Mouse (Mus musculus): ENCODE results near the gene Trim47. TPM values are rescaled to one million over a fixed set of nuclear protein-coding genes. Genes with fewer than 3 reads are reported as not detected.
A peak's percentile ranks its signal among the peaks of the same experiment; 100 is the strongest.

The Trim47 gene
- polyA plus RNA-seq, 1 experiment from 2014 or later: 25.1 TPM

DNA sequence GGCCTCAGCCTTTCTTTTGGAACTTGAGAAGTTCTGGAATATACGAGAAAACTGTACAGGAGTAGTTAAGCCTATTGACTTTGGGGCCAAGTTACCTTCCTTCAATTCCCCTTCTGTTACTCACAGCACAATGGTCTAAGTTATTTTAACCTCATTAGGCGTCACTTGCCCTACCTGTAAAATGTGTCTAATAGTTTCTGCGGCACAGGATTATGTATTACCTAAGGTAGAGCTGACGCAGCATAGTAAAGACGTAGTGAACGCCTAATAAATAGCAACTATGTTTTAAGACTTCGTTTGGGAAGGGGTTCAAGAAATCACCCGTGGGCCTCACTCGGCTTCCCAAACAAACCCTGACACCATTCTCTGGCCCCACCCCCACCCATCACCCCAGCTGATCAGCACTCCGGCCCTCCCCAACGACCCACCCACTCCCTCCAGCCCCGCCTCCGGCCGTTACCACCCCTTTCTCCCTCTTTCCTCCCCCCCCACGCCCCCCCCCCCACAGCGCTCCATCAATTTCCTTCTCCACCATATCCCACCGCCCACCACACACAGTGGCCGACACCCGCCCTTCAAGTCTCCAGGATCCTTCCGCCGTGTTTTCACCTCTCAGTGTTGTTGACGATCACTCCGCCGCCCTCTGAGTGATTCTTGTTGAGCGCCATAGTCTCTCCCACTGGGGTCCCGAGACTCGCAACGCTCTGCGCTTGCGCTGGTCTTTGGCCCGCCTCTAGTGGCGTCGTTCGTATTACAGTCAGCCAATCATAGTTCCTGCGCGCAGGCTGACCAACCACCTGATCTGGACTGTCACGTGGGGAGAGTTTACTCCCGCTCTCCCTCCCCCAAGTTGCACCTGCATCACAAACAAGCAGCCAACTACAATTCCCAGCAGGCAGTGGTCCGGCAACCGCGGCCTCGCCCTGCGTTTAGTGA is 40.5 kb downstream of the Trim47 start, which contains the start of gene Wbp2:
Gene Wbp2 (minus strand): TSS at position 738 of the 936 bp plus-strand sequence.
- H3K27ac ChIP-seq (replicated peaks): peak within 1 kb of the TSS; percentile 86
- peak within 1 kb of the TSS; percentile 54 for H3K4me3 ChIP-seq (replicated peaks)
- ATAC-seq (ENCODE audit: insufficient number of reproducible peaks, low FRiP score, low TSS enrichment, low read depth): peak; percentile 98
- H3K27me3 ChIP-seq: no peaks in the 10 kb centered on the region
- H3K9ac ChIP-seq: peak within 1 kb of the TSS; percentile 42
- peak within 1 kb of the TSS; percentile 64 for H3K4me2 ChIP-seq (replicated peaks)
- no peaks in the 10 kb centered on the region for H3K9me3 ChIP-seq (replicated peaks)
- 4% methylated on average over 39 of the region's 43 CpGs for WGBS
- H3K4me1 ChIP-seq: peaks cover 25% of the 10 kb centered on the region
- peaks cover 23% of the 10 kb centered on the region for H3K36me3 ChIP-seq

DNA sequence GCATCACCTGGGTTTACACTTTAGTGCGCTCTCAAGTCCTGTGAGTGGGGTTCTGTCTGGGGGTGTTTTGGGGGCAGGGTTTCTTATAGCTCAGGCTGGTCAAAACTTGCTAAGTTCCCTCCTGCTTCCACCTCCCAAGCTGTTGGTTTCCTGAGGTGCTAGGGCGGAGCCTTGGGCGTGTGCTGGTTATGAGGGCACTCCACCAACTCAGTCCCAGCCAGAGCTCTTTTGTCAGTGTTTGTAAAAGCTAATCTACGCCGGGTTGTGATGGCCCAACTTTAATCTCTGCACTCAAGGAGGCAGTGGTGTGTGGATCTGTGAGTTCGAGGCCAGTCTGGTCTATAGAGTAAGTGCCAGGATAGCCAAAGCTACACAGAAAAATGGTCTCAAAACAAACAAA is 42.8 kb downstream of the Trim47 start:
- 81% methylated on average over 6 of the region's 6 CpGs for WGBS
- Histone ChIP-seq H3K9me3 (replicated peaks) (no peaks in the 10 kb centered on the region), H3K27ac (replicated peaks) (no peak overlapping the region), H3K9ac (no peak overlapping the region), H3K4me2 (replicated peaks) (no peak overlapping the region), H3K27me3 (no peaks in the 10 kb centered on the region), H3K4me1 (peaks cover 32% of the 10 kb centered on the region), H3K36me3 (peaks cover 47% of the 10 kb centered on the region), H3K4me3 (replicated peaks) (no peak overlapping the region)
- ATAC-seq (ENCODE audit: insufficient number of reproducible peaks, low FRiP score, low TSS enrichment, low read depth): no peak

DNA sequence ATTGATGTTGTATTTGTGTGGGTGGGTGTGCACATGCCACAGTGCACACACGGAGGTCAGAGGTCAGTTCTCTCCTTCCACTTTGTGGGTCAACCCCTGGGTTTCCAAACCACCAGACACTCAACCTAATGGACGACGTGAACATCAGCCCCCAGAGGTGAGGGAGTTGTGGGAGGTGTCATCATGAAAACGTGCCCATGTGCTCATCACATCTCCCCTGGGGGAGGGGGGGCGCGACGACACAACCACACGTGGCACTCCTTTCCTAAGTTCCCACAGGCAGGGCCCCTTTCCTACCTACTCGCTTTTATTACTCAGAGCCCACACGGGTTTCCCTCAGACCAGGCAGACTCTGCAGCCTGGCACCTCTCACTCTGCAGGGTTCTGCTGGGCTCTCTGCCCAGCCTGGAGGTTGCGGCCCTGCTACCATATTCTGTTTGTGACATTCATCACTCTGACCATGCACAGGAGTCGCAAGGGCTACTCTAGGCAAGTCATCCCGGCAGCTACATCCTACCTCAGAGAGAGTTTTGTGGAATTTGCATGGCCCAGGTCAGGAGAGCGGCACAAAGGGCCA is 43.8 kb downstream of the Trim47 start:
- peaks cover 49% of the 10 kb centered on the region for H3K36me3 ChIP-seq

DNA sequence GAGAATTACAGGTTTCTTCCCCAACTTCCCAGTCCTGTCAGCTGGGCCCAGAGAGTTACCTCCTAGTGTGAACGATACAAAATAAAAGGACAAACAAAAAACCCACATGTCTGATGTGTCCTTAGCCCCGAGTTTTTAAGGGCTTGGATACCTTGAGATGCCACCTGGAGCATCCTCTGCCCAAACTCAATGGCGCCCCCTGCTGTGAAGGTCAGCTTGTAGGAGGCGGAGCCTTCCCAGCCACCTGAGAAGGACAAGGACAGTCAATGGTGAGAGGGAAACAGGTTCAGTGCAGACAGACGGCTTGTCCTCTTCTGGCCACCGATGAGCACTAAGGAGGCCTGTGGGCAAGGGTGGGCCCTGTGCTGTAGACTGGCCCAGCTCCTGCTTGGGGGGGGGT is 45.9 kb downstream of the Trim47 start:
- peaks cover 49% of the 10 kb centered on the region for H3K36me3 ChIP-seq
- WGBS: 68% methylated on average over 6 of the region's 6 CpGs

More for the DNA sequence above, 43.8 kb downstream of the Trim47 start:
- H3K4me3 ChIP-seq (replicated peaks): no peak overlapping the region
- H3K27ac ChIP-seq (replicated peaks): no peak overlapping the region
- ATAC-seq (ENCODE audit: insufficient number of reproducible peaks, low FRiP score, low TSS enrichment, low read depth): no peak
- H3K9me3 ChIP-seq (replicated peaks): no peaks in the 10 kb centered on the region
- H3K4me2 ChIP-seq (replicated peaks): no peak overlapping the region
- no peak overlapping the region for H3K9ac ChIP-seq
- 92% methylated on average over 14 of the region's 14 CpGs for WGBS
- no peaks in the 10 kb centered on the region for H3K27me3 ChIP-seq
- peaks cover 40% of the 10 kb centered on the region for H3K4me1 ChIP-seq

DNA sequence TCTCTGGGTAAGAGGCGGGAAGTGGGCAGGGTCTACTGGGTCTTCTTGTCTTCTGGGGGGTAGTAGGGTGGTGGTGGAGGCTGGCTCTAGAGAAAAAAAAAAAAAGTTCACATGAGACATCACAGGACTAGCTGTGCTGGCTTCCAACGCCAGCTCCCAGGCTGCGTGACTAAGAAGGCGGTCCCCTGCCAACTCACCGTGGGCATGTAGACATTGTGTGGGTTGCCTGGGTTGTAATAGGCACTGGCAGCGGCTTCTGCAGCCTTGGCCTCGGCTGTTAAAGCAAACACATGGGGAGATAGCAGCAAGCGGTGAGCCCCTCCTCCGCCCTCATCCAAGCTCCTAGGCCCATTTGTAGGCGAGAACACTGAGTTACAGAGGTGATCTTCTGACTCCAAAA is 47.5 kb downstream of the Trim47 start:
- no peak overlapping the region for H3K4me2 ChIP-seq (replicated peaks)
- no peak overlapping the region for H3K27ac ChIP-seq (replicated peaks)
- 76% methylated on average over 10 of the region's 10 CpGs for WGBS
- no peak overlapping the region for H3K4me3 ChIP-seq (replicated peaks)
- no peaks in the 10 kb centered on the region for H3K9me3 ChIP-seq (replicated peaks)
- peaks cover 49% of the 10 kb centered on the region for H3K36me3 ChIP-seq
- H3K4me1 ChIP-seq: peaks cover 38% of the 10 kb centered on the region
- H3K27me3 ChIP-seq: no peaks in the 10 kb centered on the region
- no peak for ATAC-seq (ENCODE audit: insufficient number of reproducible peaks, low FRiP score, low TSS enrichment, low read depth)
- H3K9ac ChIP-seq: no peak overlapping the region

More for the DNA sequence above, 45.9 kb downstream of the Trim47 start:
- no peaks in the 10 kb centered on the region for H3K9me3 ChIP-seq (replicated peaks)
- H3K4me1 ChIP-seq: peaks cover 43% of the 10 kb centered on the region
- no peak overlapping the region for H3K27ac ChIP-seq (replicated peaks)
- no peak overlapping the region for H3K4me2 ChIP-seq (replicated peaks)
- no peak overlapping the region for H3K9ac ChIP-seq
- no peak for ATAC-seq (ENCODE audit: insufficient number of reproducible peaks, low FRiP score, low TSS enrichment, low read depth)
- no peaks in the 10 kb centered on the region for H3K27me3 ChIP-seq
- H3K4me3 ChIP-seq (replicated peaks): no peak overlapping the region

DNA sequence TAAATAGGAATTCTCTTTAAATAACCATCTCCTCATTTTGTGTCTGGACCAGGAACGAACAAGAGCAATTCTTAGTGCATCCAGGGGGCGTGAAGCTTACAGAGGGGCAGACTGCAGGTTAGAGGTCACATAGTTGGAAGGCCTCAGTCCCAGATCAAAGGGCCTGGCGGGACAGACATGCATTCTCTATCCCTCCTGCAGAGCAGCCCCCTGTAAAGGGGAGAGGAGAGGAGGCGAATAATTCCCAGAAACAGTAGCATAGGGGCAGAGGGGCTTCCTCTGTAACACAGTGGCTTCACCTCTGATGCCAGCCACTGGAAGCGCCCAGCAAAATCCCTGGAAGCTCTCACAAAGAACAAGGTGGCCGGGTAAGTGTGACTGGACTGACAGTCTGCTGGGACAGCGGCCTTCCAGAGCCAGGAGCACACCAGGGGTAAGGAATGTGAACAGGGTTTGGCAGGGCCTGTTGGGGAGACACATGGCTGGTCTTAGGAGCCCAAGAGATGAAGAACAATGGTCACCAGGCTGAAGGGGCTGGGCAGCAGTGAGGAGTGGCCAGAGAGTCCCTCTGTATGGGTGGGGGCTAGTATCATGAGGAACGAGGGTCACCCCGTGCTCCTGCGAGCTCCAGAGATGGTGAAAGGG is 48.2 kb downstream of the Trim47 start:
- Histone ChIP-seq H3K4me3 (replicated peaks) (no peak overlapping the region), H3K9ac (no peak overlapping the region), H3K4me2 (replicated peaks) (peak overlapping the region; percentile 46; the same call in 1 of the 2 replicates), H3K4me1 (peaks cover 32% of the 10 kb centered on the region), H3K27ac (replicated peaks) (peak overlapping the region; percentile 34; the same call in 1 of the 2 replicates), H3K27me3 (no peaks in the 10 kb centered on the region), H3K36me3 (peaks cover 47% of the 10 kb centered on the region), H3K9me3 (replicated peaks) (no peaks in the 10 kb centered on the region)
- no peak for ATAC-seq (ENCODE audit: insufficient number of reproducible peaks, low FRiP score, low TSS enrichment, low read depth)
- WGBS: 46% methylated on average over 10 of the region's 10 CpGs

DNA sequence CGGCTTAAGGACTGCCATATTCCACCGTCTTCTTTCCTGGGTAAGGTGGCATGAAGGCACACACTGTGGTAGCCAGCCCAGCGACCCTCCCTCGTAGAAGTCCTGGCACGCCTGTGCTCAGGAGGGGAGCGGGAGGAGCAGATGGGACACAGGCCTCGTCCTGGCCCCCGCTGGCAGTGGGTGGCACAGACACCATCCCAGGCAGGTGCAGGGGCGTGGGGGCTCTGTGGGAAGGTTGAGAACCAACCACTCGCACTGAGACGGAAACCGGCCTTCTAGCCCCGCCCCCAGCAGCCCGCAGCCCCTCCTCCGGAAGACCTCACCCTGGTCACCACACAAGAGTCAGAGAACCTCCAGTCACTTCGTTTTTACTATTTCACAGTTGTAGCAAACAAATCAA is 48.8 kb downstream of the Trim47 start:
- ATAC-seq (ENCODE audit: insufficient number of reproducible peaks, low FRiP score, low TSS enrichment, low read depth): peak; percentile 8; the same call in 1 of the 2 replicates
- peaks cover 41% of the 10 kb centered on the region for H3K36me3 ChIP-seq
- H3K9ac ChIP-seq: no peak overlapping the region
- peak overlapping the region; percentile 86 for H3K27ac ChIP-seq (replicated peaks)
- no peaks in the 10 kb centered on the region for H3K27me3 ChIP-seq
- 12% methylated on average over 16 of the region's 16 CpGs for WGBS
- H3K4me1 ChIP-seq: peaks cover 31% of the 10 kb centered on the region
- peak overlapping the region; percentile 46 for H3K4me2 ChIP-seq (replicated peaks)
- H3K4me3 ChIP-seq (replicated peaks): peak overlapping the region; percentile 18; the same call in 1 of the 2 replicates
- H3K9me3 ChIP-seq (replicated peaks): no peaks in the 10 kb centered on the region

DNA sequence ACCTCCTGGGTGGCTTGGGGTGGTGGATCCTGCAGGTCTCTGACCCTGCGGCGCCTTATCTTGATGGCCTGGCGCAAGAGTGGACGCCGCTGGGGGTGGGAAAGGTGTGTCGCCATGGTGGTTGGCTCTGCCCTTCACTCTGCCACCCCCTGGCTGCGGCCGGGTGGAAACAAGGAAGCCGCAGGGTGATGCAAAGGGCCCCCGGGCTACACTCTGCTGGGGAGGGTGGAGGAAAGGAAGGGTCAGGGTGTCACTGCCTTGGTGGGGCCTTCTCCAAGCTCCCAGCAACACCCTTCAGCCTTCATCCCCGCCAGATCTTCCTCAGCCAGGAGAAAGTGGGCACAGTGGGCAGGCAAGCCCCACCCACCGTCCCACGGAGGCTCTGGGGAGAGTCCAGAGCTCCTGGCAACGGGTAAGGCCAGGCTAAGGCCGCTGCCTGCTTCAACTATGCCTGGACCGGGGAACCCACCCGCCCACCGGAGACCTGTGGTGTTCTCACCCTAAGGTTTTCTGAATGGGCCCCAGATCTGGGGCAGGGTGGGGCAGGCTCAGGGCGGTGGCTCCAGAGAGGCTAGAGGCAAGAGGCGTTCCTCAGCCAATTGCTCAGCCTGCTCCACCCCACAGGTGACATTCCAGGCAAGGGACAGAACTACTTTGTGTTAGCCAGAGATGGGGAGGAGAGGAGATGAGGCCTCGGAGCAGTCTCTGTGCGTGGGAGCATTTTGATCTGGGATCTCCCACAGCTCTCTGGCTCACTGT is 49.4 kb downstream of the Trim47 start, which contains the start of gene Unc13d:
Gene Unc13d (minus strand): TSS at position 516 of the 759 bp plus-strand sequence.
- peaks cover 31% of the 10 kb centered on the region for H3K4me1 ChIP-seq
- peak within 1 kb of the TSS; percentile 18; the same call in 1 of the 2 replicates for H3K4me3 ChIP-seq (replicated peaks)
- H3K4me2 ChIP-seq (replicated peaks): peak within 1 kb of the TSS; percentile 46
- 54% methylated on average over 22 of the region's 22 CpGs for WGBS
- peaks cover 37% of the 10 kb centered on the region for H3K36me3 ChIP-seq
- H3K27me3 ChIP-seq: no peaks in the 10 kb centered on the region
- H3K27ac ChIP-seq (replicated peaks): peak within 1 kb of the TSS; percentile 86
- no peak within 1 kb of the TSS for H3K9ac ChIP-seq
- ATAC-seq (ENCODE audit: insufficient number of reproducible peaks, low FRiP score, low TSS enrichment, low read depth): peak; percentile 18
- H3K9me3 ChIP-seq (replicated peaks): no peaks in the 10 kb centered on the region

DNA sequence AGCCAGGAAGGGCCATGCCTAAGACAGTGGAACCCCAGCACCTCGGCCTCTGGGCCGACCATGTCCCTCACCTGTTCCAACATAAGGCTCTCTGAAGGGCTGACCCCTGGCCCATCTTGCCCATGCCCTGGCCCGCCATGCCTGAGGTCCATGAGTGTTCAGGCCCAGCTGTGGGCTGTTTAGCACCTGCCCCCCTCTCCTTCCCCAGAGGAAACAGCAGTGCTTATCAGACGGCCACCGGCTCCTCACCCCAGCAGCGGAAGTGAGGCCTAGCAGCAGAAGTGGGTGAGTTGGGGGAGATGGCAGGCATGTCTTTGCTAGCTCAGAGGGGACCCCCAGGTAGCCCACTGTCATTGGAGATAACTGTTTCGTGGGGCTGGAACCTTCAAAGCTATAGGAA is 50.2 kb downstream of the Trim47 start:
- Histone ChIP-seq H3K4me3 (replicated peaks) (no peak overlapping the region), H3K27ac (replicated peaks) (no peak overlapping the region), H3K27me3 (no peaks in the 10 kb centered on the region), H3K4me1 (peaks cover 31% of the 10 kb centered on the region), H3K9ac (no peak overlapping the region), H3K4me2 (replicated peaks) (no peak overlapping the region), H3K36me3 (peaks cover 29% of the 10 kb centered on the region), H3K9me3 (replicated peaks) (no peaks in the 10 kb centered on the region)
- WGBS: 85% methylated on average over 7 of the region's 7 CpGs
- ATAC-seq (ENCODE audit: insufficient number of reproducible peaks, low FRiP score, low TSS enrichment, low read depth): no peak

DNA sequence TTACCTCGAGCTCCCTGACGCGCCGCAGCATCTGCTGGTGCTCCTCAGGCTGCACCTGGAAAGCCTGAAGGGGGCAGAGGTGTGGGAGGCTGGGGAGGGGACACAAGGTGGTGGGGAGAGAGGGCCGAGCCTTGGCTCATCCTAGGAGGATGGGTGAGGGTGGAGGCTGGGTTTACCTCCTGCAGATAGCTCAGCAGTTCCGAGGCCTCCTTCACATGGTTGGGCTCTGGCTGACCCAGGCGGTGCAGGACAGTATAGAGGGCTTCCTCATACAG is 50.8 kb downstream of the Trim47 start:
- Histone ChIP-seq H3K9me3 (replicated peaks) (no peaks in the 10 kb centered on the region), H3K36me3 (peaks cover 23% of the 10 kb centered on the region), H3K9ac (no peak overlapping the region), H3K27me3 (no peaks in the 10 kb centered on the region), H3K4me1 (peaks cover 31% of the 10 kb centered on the region), H3K27ac (replicated peaks) (no peak overlapping the region), H3K4me2 (replicated peaks) (no peak overlapping the region), H3K4me3 (replicated peaks) (no peak overlapping the region)
- no peak for ATAC-seq (ENCODE audit: insufficient number of reproducible peaks, low FRiP score, low TSS enrichment, low read depth)
- 59% methylated on average over 7 of the region's 7 CpGs for WGBS

Data from embryonic facial prominence, embryonic 15.5 days (tissue).